Mouse (Mus musculus) hindbrain, postnatal 0 days (tissue): ENCODE data around the gene Olfr1040. TPM values are rescaled to one million over a fixed set of nuclear protein-coding genes. Genes with fewer than 3 reads are reported as not detected.
"Not testable (repeated sequence)": the region's sequence is repeated elsewhere in the genome, so short reads cannot be mapped to it uniquely, and the experiment has no call there.

Source experiments
- ATAC-seq: fragments of 200-750 bp; cut with Nextera tagmentation; 2 replicates; pipeline ENCODE4 v1.8.0; 2017; ENCODE audit warnings: mild to moderate bottlenecking, moderate TSS enrichment, moderate library complexity
- DNase-seq: peaks from one replicate; pipeline ENCODE4 v3.0.0-alpha.2; 2015; ENCODE audit warnings: low spot score
- H3K27ac ChIP-seq: fragments of 300-500 bp; sonication (generic); 2 replicates; pipeline ENCODE4 v1.5.1; 2014; ENCODE audit warnings: mild to moderate bottlenecking
- H3K27me3 ChIP-seq: fragments of 300-500 bp; sonication (generic); 2 replicates; pipeline ENCODE4 v1.6.1; 2014; ENCODE audit warnings: low read length, mixed read lengths; ENCODE audit not compliant: insufficient read depth
- H3K36me3 ChIP-seq: fragments of 300-500 bp; sonication (generic); 2 replicates; pipeline ENCODE4 v1.6.1; 2014; ENCODE audit warnings: low read length, mixed read lengths; ENCODE audit not compliant: insufficient read depth
- H3K4me1 ChIP-seq: fragments of 300-500 bp; sonication (generic); 2 replicates; pipeline ENCODE4 v1.6.1; 2014; ENCODE audit warnings: antibody characterized with exemption, low read length, mixed read lengths; ENCODE audit not compliant: insufficient read depth
- H3K4me2 ChIP-seq: fragments of 300-500 bp; sonication (generic); 2 replicates; pipeline ENCODE4 v1.6.1; 2014; ENCODE audit warnings: low read depth, mild to moderate bottlenecking, low read length, moderate library complexity, mixed read lengths
- H3K4me3 ChIP-seq: fragments of 300-500 bp; sonication (generic); 2 replicates; pipeline ENCODE4 v1.5.1; 2014; ENCODE audit warnings: low read length
- H3K9ac ChIP-seq: fragments of 300-500 bp; sonication (generic); replicated peaks from 2 replicates; pipeline ENCODE4 v1.6.1; 2014; ENCODE audit warnings: mild to moderate bottlenecking, low read length, moderate library complexity, mixed read lengths
- H3K9me3 ChIP-seq: fragments of 300-500 bp; sonication (generic); 2 replicates; pipeline ENCODE4 v1.6.1; 2016; ENCODE audit warnings: low read length, mixed read lengths
- CTCF ChIP-seq: IDR thresholded peaks from 2 replicates; pipeline ENCODE4 v1.5.1; 2016; ENCODE audit warnings: antibody characterized with exemption, control low read depth, low read depth
- WGBS: fragments of 180-500 bp; shearing (Covaris S2); extraction: QIAGEN DNeasy Blood & Tissue Kit; methylation state at CpG from one replicate; pipeline ENCODE4 v1.1.7; 2014; 5-methylcytosine and 5-hydroxymethylcytosine counted together
- polyA plus RNA-seq: library from polyadenylated mRNA; unstranded; fragments of >200 nt; fragmentation: Nextera tagmentation; extraction: Ambion mirVana; gene quantifications from 2 replicates; pipeline ENCODE4 v1.2.1, GENCODE M21; 2015
- total RNA-seq: library from RNA; depleted of rRNA; stranded (reverse); fragments of >200 nt; gene quantifications from 2 replicates; pipeline ENCODE4 v1.2.3, GENCODE M21; 2014; rRNA removed

Gene Olfr1040
- total RNA-seq (not detected in 2 replicates), polyA plus RNA-seq (not detected in 2 replicates)

DNA sequence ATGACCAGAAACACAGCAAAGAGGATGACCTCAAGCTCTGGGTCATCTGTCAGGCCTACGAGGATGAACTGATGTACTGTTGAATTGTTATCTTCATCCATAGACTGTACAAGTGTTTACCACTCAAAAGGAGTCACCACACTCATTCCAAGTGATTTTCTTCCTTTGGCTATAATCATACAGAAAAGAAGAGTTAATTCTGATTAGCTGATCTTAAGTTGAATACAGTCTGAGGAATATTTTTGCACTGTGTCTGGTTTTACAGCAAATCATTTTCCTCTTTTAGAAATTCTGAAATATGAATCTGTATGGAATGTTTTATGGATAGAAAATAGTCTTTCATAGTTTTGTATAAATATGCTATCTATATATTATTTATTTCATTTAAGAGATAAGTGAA is at the start of gene Olfr1040:
Gene Olfr1040 (minus strand): TSS at position 101 of the 400 bp plus-strand sequence.
- Histone ChIP-seq H3K4me2 (no peak within 1 kb of the TSS), H3K36me3 (no peaks in the 10 kb centered on the region), H3K9me3 (no peaks in the 10 kb centered on the region), H3K4me1 (no peaks in the 10 kb centered on the region), H3K27me3 (no peaks in the 10 kb centered on the region), H3K9ac (no peak within 1 kb of the TSS), H3K27ac (no peak within 1 kb of the TSS), H3K4me3 (no peak within 1 kb of the TSS)
- WGBS: 79% methylated on average over 1 of the region's 1 CpGs
- ATAC-seq: no peak
- no peak for TF ChIP-seq CTCF
- no peak for DNase-seq

DNA sequence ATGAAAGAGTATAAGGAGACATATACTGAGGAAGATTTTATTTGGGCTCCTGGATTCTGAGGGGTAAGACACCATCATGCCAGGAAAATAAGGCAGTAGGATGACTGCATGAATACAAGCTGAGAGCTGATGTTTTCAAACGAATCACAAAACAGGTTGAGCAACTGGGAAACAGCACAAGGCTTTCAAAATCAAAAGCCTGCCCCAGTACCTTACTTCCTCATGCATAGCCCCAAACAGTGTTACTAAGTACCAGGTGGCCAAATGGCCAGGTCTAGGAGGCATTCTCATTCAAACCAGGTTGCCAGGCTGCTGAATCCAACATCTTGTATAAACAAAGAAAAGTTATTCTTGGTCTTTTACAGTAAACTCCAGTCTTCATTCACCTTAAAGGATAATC is 49.3 kb upstream of the Olfr1040 start:
- H3K4me2 ChIP-seq: no peak overlapping the region
- no peaks in the 10 kb centered on the region for H3K27me3 ChIP-seq
- H3K9ac ChIP-seq: no peak overlapping the region
- DNase-seq (no peak), ATAC-seq (no peak)
- no peaks in the 10 kb centered on the region for H3K9me3 ChIP-seq
- H3K4me3 ChIP-seq: no peak overlapping the region
- no peak for TF ChIP-seq CTCF
- H3K36me3 ChIP-seq: no peaks in the 10 kb centered on the region
- WGBS: 47% methylated on average over 1 of the region's 1 CpGs
- H3K27ac ChIP-seq: no peak overlapping the region
- H3K4me1 ChIP-seq: no peaks in the 10 kb centered on the region

DNA sequence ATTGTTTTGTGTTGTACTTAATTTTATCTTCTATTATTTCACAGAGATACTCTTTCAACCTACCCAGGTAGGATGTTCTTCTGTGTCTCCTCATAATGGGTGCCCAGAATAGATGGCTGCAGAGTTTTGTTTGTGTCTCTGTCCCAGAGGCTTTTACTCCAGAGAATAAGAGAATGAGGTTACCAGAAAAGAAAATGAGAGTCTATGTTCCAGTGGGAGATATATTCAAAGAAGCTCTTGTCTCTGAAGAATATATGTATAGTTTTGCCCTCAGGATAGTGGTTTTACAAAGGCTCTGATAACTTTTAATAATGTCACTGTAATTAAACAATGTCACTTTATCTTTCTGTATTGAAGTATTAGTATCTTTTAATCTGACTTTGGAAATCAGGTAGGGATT is 39.1 kb upstream of the Olfr1040 start, which contains the start of gene Olfr52:
Gene Olfr52 (minus strand): TSS at position 101 of the 400 bp plus-strand sequence.
- no peaks in the 10 kb centered on the region for H3K4me1 ChIP-seq
- ATAC-seq (no peak), DNase-seq (no peak)

DNA sequence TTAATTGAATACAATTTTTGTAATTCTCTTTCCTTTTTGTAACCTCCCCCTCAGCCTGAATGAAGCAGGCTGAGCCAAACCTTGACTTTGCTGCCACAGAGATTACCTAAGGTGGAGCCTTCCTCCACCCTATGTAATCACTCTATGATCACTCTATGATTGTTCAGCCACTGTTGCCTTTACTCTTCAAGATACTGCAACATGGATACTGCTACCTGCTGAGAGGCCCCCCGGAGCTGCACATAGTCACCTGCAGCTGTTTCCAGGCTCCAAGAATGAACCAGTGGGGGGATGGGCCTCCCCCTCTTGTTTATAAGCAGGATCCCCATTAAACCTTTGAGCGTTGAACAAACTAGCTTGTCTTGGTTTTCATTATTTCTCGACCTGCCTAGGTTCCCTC is 33.4 kb upstream of the Olfr1040 start:
- H3K36me3 ChIP-seq: no peaks in the 10 kb centered on the region
- no peak overlapping the region for H3K4me3 ChIP-seq
- no peak overlapping the region for H3K4me2 ChIP-seq
- ATAC-seq (no peak), DNase-seq (no peak)
- no peak overlapping the region for H3K27ac ChIP-seq
- H3K4me1 ChIP-seq: no peaks in the 10 kb centered on the region
- H3K27me3 ChIP-seq: no peaks in the 10 kb centered on the region
- H3K9me3 ChIP-seq: no peaks in the 10 kb centered on the region
- H3K9ac ChIP-seq: no peak overlapping the region
- WGBS: 74% methylated on average over 3 of the region's 3 CpGs
- no peak for TF ChIP-seq CTCF

More for the DNA sequence above, 39.1 kb upstream of the Olfr1040 start, which contains the start of gene Olfr52:
- H3K9me3 ChIP-seq: no peaks in the 10 kb centered on the region
- no peaks in the 10 kb centered on the region for H3K36me3 ChIP-seq
- H3K4me2 ChIP-seq: no peak within 1 kb of the TSS
- TF ChIP-seq CTCF: no peak
- H3K9ac ChIP-seq: no peak within 1 kb of the TSS
- no peaks in the 10 kb centered on the region for H3K27me3 ChIP-seq
- H3K27ac ChIP-seq: no peak within 1 kb of the TSS
- H3K4me3 ChIP-seq: no peak within 1 kb of the TSS

DNA sequence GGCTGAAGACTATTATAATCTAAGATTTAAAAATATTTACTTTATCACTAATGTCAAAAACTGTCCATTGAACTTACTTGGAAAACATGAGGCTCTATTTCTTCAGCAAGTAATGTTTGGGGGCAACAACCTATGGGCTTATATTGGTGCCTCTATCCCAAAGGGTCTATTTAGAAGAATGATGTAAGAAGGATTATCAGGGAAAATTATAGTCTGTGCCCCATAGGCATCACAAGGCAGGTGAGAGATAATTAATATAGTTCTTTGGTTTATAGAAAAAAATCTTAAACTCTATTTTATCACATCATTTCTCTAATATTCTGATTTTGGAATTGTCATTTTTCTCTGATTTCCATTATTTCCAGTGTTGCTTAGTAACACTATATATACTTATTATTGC is 31.2 kb upstream of the Olfr1040 start, which contains the start of gene Olfr1044:
Gene Olfr1044 (minus strand): TSS at position 101 of the 400 bp plus-strand sequence.
- ATAC-seq (no peak), DNase-seq (no peak)
- Histone ChIP-seq H3K9ac (no peak within 1 kb of the TSS), H3K27ac (no peak within 1 kb of the TSS), H3K9me3 (no peaks in the 10 kb centered on the region), H3K4me1 (no peaks in the 10 kb centered on the region), H3K27me3 (no peaks in the 10 kb centered on the region), H3K4me2 (no peak within 1 kb of the TSS), H3K4me3 (no peak within 1 kb of the TSS), H3K36me3 (no peaks in the 10 kb centered on the region)
- no peak for TF ChIP-seq CTCF

DNA sequence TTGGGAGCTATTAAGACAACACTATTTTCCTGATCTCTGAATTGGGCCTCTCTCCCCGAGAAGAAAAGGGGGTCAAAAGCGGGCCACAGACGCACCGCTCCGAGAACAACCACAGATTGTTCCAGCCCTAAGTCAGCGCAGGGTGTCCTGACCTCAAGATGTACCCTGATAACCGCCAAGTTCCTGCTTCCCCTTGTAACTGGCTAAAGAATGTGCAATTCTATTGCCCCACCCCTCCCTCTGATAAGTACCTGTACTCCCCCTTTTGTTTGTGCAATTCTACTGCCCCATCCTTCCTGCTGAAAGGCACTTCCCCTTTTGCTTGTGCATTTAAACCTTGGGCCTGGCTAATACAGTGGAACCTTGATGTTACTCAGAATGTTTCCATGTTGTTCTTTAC is 28.9 kb upstream of the Olfr1040 start:
- not testable (repeated sequence) for DNase-seq, H3K4me2 ChIP-seq, H3K9ac ChIP-seq, H3K4me3 ChIP-seq, H3K4me1 ChIP-seq, H3K27me3 ChIP-seq, H3K9me3 ChIP-seq, H3K36me3 ChIP-seq, H3K27ac ChIP-seq, ATAC-seq
- WGBS: 89% methylated on average over 7 of the region's 7 CpGs

DNA sequence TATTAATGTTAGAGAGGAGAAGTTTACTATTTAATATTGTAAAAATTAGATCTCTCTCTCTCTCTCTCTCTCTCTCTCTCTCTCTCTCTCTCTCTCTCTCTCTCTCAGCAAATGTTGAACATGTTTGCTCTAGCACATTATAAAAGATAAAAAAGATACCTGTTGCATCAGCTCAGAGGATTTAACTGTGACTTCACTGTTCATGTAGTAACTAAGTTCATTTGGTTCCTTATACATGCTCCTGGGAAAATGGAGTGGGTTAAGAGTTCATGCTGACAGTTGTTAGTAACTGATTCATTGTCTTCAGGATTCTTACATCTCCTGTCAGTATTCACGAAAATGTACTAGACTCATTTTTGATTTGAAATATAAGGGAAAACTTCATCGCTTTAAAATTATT is 20.9 kb upstream of the Olfr1040 start, which contains the start of gene Olfr1043:
Gene Olfr1043 (minus strand): TSS at position 101 of the 400 bp plus-strand sequence.
- 87% methylated on average over 2 of the region's 2 CpGs for WGBS
- ATAC-seq (no peak), DNase-seq (no peak)
- TF ChIP-seq CTCF: no peak
- no peak within 1 kb of the TSS for H3K9ac ChIP-seq
- H3K36me3 ChIP-seq: no peaks in the 10 kb centered on the region
- H3K4me1 ChIP-seq: no peaks in the 10 kb centered on the region
- H3K27ac ChIP-seq: no peak within 1 kb of the TSS
- H3K4me3 ChIP-seq: no peak within 1 kb of the TSS
- no peak within 1 kb of the TSS for H3K4me2 ChIP-seq
- H3K9me3 ChIP-seq: no peaks in the 10 kb centered on the region
- no peaks in the 10 kb centered on the region for H3K27me3 ChIP-seq
